8 mouse cellular contexts compared by ENCODE assay signal in genomic region chr4:57916201-57916661, GRCm38 (mm10). TPM values are rescaled to one million over a fixed set of nuclear protein-coding genes. Genes with fewer than 3 reads are reported as not detected.
DNase-seq lines count a peak whose midpoint lies in the region; ATAC-seq and TF ChIP-seq lines count a peak whose summit lies in the region.

D630039A03Rik (minus strand) TSS chr4:57916297.

- peak within 1 kb of the TSS; percentile 91 for H3K27ac ChIP-seq in intestine, embryonic 15.5 days
- H3K27ac ChIP-seq in liver, embryonic 14.5 days = no peak within 1 kb of the TSS

- no peaks in the 10 kb centered on the region for H3K9me3 ChIP-seq in intestine, embryonic 15.5 days
- H3K9me3 ChIP-seq in liver, embryonic 14.5 days (ENCODE audit: control insufficient read depth, low read length) = no peaks in the 10 kb centered on the region

- peak; percentile 47 for DNase-seq in ovary, postnatal 36 days (ENCODE audit: low spot score)
- DNase-seq in ovary, postnatal 10 days (ENCODE audit: low spot score) = no peak
- DNase-seq in brain, adult 2 months (ENCODE audit: low read depth, low spot score) = peak; percentile 71
- DNase-seq in liver, embryonic 14.5 days (ENCODE audit: low read depth in 3 of 3, low spot score in 3 of 3) = no peak
- no peak for DNase-seq in right cerebral cortex, adult 18-20 months
- DNase-seq in gastrocnemius, adult 8-10 months (ENCODE audit: low spot score in 2 of 2) = no peak
- DNase-seq in left cerebral cortex, adult 18-20 months (ENCODE audit: low spot score in 2 of 2) = no peak

- peak; percentile 88 for ATAC-seq in intestine, embryonic 15.5 days
- no peak for ATAC-seq in liver, embryonic 14.5 days (ENCODE audit: insufficient read depth)

- peak within 1 kb of the TSS; percentile 54 for H3K9ac ChIP-seq in intestine, embryonic 15.5 days
- H3K9ac ChIP-seq in liver, embryonic 14.5 days (replicated peaks) = no peak within 1 kb of the TSS

- H3K4me1 ChIP-seq in intestine, embryonic 15.5 days (replicated peaks) = peaks cover 8% of the 10 kb centered on the region
- peaks cover 0 to 2% of the 10 kb centered on the region in 2 experiments; a peak in 1 of 4 replicates for H3K4me1 ChIP-seq in liver, embryonic 14.5 days (replicated peaks; ENCODE audit: control insufficient read depth in 2 of 2, insufficient read depth in 2 of 2, low read length in 1 of 2)

- H3K27me3 ChIP-seq in intestine, embryonic 15.5 days (replicated peaks) = no peaks in the 10 kb centered on the region
- H3K27me3 ChIP-seq in liver, embryonic 14.5 days (ENCODE audit: control insufficient read depth, insufficient read depth, low read length) = no peaks in the 10 kb centered on the region

- TF ChIP-seq EP300 in liver, embryonic 14.5 days (IDR thresholded peaks at IDR 0.05; ENCODE audit: low read depth) = no peak

- TF ChIP-seq CTCF in liver, embryonic 14.5 days (IDR thresholded peaks at IDR 0.05; ENCODE audit: low read depth) = no peak

- H3K4me3 ChIP-seq in intestine, embryonic 15.5 days (replicated peaks) = peak within 1 kb of the TSS; percentile 41
- H3K4me3 ChIP-seq in liver, embryonic 14.5 days (ENCODE audit: insufficient read depth in 1 of 2, low read depth in 2 of 2, low read length in 2 of 2) = peak within 1 kb of the TSS; percentile 23 to 30; a peak in 3 of 4 replicates

- H3K36me3 ChIP-seq in intestine, embryonic 15.5 days = no peaks in the 10 kb centered on the region
- no peaks in the 10 kb centered on the region for H3K36me3 ChIP-seq in liver, embryonic 14.5 days (replicated peaks; ENCODE audit: control insufficient read depth, insufficient read depth, low read depth)

- 10% methylated on average over 9 of the region's 9 CpGs for WGBS in intestine, embryonic 15.5 days
- 26% methylated on average over 9 of the region's 9 CpGs for WGBS in liver, embryonic 14.5 days (ENCODE audit: insufficient replicate concordance)

- peak within 1 kb of the TSS; percentile 51 for H3K4me2 ChIP-seq in intestine, embryonic 15.5 days (replicated peaks)
- H3K4me2 ChIP-seq in liver, embryonic 14.5 days (ENCODE audit: low read depth) = peak within 1 kb of the TSS; percentile 45

RNA-seq across cellular contexts. Expression of gene D630039A03Rik, which starts in this region (rescaled TPM):
- 10.9 and 11.2 TPM in 2 replicates for polyA plus RNA-seq in intestine, embryonic 15.5 days (2015; fragmentation: Nextera tagmentation; extraction: Ambion mirVana)
- polyA plus RNA-seq in liver, embryonic 14.5 days (2012; rRNA removed) = 0.31 and 0.39 TPM in 2 replicates
- polyA plus RNA-seq in liver, embryonic 14.5 days (2014; fragmentation: Nextera tagmentation; extraction: Ambion mirVana) = 0.14 and 0.15 TPM in 2 replicates
- under 1 TPM in 1 of 4 experiments, not detected in 3; 0.16 TPM for total RNA-seq in gastrocnemius, adult 8-10 months (2022)
- total RNA-seq in left cerebral cortex, adult 18-20 months (2021) = under 1 TPM in 1 of 2 experiments, not detected in 1; 0.21 TPM

Comparison
In these comparisons a context has a peak if more than half of its experiments do, and no peak if none do; other contexts are left out.
1. DNase-seq: peak in ovary, postnatal 36 days (single experiment) and brain, adult 2 months (single experiment); none in ovary, postnatal 10 days (single experiment), liver, embryonic 14.5 days (0 of 3), right cerebral cortex, adult 18-20 months (single experiment), gastrocnemius, adult 8-10 months (0 of 2) and left cerebral cortex, adult 18-20 months (0 of 2).